Mouse (Mus musculus) heart, embryonic 16.5 days (tissue): ENCODE data around the gene Gm10645. TPM values are rescaled to one million over a fixed set of nuclear protein-coding genes. Genes with fewer than 3 reads are reported as not detected.

Source experiments
- ATAC-seq: fragments of 200-750 bp; cut with Nextera tagmentation; replicated peaks from 2 replicates; pipeline ENCODE4 v1.8.0; 2017; ENCODE audit warnings: moderate number of reproducible peaks; ENCODE audit not compliant: insufficient read depth, low FRiP score; ENCODE audit errors: extremely low read depth
- H3K27ac ChIP-seq: fragments of 300-500 bp; sonication (generic); 2 replicates; pipeline ENCODE4 v1.5.1; 2014; ENCODE audit warnings: mild to moderate bottlenecking, low read length, control low read depth, moderate library complexity
- H3K27me3 ChIP-seq: fragments of 300-500 bp; sonication (generic); 2 replicates; pipeline ENCODE4 v1.6.1; 2014; ENCODE audit warnings: low read length, mixed read lengths; ENCODE audit not compliant: control insufficient read depth, insufficient read depth
- H3K36me3 ChIP-seq: fragments of 300-500 bp; sonication (generic); 2 replicates; pipeline ENCODE4 v1.6.1; 2014; ENCODE audit not compliant: control insufficient read depth, insufficient read depth
- H3K4me1 ChIP-seq: fragments of 300-500 bp; sonication (generic); 2 replicates; pipeline ENCODE4 v1.6.1; 2014; ENCODE audit warnings: low read length, mixed read lengths; ENCODE audit not compliant: control insufficient read depth, insufficient read depth
- H3K4me2 ChIP-seq: fragments of 300-500 bp; sonication (generic); 2 replicates; pipeline ENCODE4 v1.6.1; 2014; ENCODE audit warnings: low read depth, mild to moderate bottlenecking, control low read depth, low read length
- H3K4me3 ChIP-seq: fragments of 300-500 bp; sonication (generic); 2 replicates; pipeline ENCODE4 v1.5.1; 2014; ENCODE audit warnings: mild to moderate bottlenecking, control low read depth, low read length
- H3K9ac ChIP-seq: fragments of 300-500 bp; sonication (generic); 2 replicates; pipeline ENCODE4 v1.6.1; 2014; ENCODE audit warnings: low read length, control low read depth
- H3K9me3 ChIP-seq: fragments of 300-500 bp; sonication (generic); replicated peaks from 2 replicates; pipeline ENCODE4 v1.6.1; 2016; ENCODE audit warnings: low read length; ENCODE audit not compliant: control insufficient read depth
- WGBS: fragments of 180-500 bp; shearing (Covaris S2); extraction: QIAGEN DNeasy Blood & Tissue Kit; methylation state at CpG from one replicate; pipeline ENCODE4 v1.1.7; 2014; 5-methylcytosine and 5-hydroxymethylcytosine counted together
- polyA plus RNA-seq: library from polyadenylated mRNA; unstranded; fragments of >200 nt; fragmentation: Nextera tagmentation; extraction: Ambion mirVana; gene quantifications from 2 replicates; pipeline ENCODE4 v1.2.1, GENCODE M21; 2015

Gm10645 gene
- polyA plus RNA-seq, 1 experiment from 2014 or later, result 0.58 TPM

DNA sequence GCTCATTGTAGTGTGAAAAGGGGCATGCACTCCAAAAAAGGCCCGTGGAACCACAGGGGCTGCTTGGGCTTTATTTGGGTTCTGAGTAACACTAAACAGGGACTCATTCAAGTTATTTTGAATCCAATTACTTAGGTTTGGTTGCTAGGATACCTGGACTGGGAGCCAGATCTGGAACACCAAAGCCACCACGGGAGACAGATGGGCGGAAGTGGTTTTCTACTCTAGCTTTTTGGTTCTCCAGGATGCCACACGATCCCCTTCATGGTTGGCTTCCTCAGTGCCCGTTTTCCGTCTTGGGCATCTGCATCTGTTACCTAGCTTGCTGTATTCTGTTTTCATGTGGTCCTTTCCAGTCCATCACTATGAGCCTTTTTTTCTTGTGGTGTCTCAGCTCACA, 30.1 kb upstream of the Gm10645 start:
- H3K27ac ChIP-seq, result no peak overlapping the region
- no peaks in the 10 kb centered on the region for H3K27me3 ChIP-seq
- no peak overlapping the region for H3K9ac ChIP-seq
- H3K4me2 ChIP-seq, result no peak overlapping the region
- H3K4me1 ChIP-seq, result peaks cover 16% of the 10 kb centered on the region
- H3K9me3 ChIP-seq, result no peaks in the 10 kb centered on the region
- no peaks in the 10 kb centered on the region for H3K36me3 ChIP-seq
- 77% methylated on average over 6 of the region's 6 CpGs for WGBS
- no peak for ATAC-seq
- no peak overlapping the region for H3K4me3 ChIP-seq

DNA sequence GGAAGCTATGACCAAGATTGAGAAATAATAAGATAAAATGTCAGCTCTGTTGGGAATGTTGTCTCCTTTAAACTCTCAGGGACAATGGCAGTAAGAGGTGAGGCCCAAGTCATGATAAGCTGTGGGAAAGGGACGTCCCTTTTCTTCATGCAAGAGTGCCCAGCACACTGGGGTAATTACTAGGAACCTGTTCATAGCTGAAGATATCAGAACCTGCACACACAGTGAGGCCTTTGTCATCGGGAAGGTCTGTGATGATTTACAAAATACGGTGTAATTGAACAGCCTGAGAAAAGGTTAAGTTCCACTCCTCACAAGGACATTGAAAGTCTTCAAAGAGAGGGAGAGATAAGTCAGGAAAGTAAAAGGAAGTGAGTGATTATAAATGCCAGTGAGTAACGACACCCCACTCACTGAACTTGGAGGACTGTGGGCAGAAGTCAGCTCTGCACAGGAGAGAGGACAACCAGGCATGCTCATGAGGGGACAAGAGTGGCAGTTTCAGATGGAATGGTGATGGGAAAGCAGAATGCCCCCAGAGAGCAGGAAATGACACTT, 23.6 kb upstream of the Gm10645 start:
- no peak overlapping the region for H3K4me3 ChIP-seq
- no peak for ATAC-seq
- no peak overlapping the region for H3K4me2 ChIP-seq
- WGBS, result 55% methylated on average over 4 of the region's 4 CpGs
- no peaks in the 10 kb centered on the region for H3K36me3 ChIP-seq
- H3K27me3 ChIP-seq, result no peaks in the 10 kb centered on the region
- H3K9ac ChIP-seq, result no peak overlapping the region
- H3K27ac ChIP-seq, result no peak overlapping the region
- peaks cover 3% of the 10 kb centered on the region; the same call in 1 of the 2 replicates for H3K4me1 ChIP-seq
- H3K9me3 ChIP-seq, result no peaks in the 10 kb centered on the region

DNA sequence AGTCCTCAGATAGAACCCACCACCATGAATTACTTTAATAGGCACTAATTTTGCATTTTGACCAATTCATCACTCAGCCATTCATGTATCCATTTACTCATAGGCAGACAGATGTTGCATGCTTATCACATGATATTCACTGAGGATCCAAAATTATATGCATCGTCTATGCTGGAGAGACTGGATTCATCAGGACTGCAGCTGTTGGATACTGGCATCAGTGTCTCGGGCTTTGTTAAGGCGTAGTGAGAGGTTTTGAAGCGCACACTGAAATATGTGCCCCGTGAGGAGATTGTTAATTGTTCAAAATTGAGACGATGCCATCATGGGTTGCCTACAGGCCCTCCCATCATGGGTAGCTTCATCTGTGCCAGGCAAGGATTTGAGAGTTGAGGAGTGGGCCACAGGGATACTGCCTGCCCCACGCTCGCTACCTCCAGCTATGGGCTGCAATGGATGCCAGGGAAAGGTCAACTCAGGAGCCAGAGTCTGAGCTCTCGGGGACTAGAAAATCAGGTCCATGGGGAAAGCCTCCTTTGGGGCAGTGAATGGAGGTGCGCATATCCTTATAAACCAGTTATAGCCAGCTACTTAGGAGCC, 21.5 kb upstream of the Gm10645 start:
- Histone ChIP-seq H3K9me3 (no peaks in the 10 kb centered on the region), H3K9ac (no peak overlapping the region), H3K27me3 (no peaks in the 10 kb centered on the region), H3K36me3 (no peaks in the 10 kb centered on the region), H3K4me3 (no peak overlapping the region), H3K4me1 (peaks cover 3% of the 10 kb centered on the region; the same call in 1 of the 2 replicates), H3K27ac (no peak overlapping the region), H3K4me2 (no peak overlapping the region)
- 93% methylated on average over 10 of the region's 10 CpGs for WGBS
- no peak for ATAC-seq

DNA sequence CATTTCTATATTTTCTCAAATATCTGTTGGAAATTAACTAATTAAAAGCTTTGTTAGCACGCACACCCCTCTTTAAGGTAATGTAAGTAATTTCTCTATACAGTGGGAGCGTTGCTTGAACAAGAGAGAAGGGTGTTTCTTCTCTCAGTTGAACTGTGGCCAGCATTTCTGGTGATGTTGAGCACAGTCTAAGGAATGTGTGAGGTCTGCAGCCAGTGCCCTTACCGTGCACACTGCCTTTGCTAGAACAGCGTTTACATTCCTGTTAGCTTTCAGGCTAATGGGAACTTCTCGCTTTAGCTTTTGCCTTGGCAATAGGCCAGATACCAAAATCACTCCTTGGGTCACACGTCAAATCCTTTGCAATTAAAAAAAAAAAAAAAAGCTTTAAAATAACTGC, 20.4 kb upstream of the Gm10645 start:
- H3K27me3 ChIP-seq, result no peaks in the 10 kb centered on the region
- no peak overlapping the region for H3K9ac ChIP-seq
- ATAC-seq, result no peak
- no peak overlapping the region for H3K4me3 ChIP-seq
- H3K27ac ChIP-seq, result no peak overlapping the region
- no peak overlapping the region for H3K4me2 ChIP-seq
- no peaks in the 10 kb centered on the region for H3K9me3 ChIP-seq
- peaks cover 3% of the 10 kb centered on the region; the same call in 1 of the 2 replicates for H3K4me1 ChIP-seq
- 29% methylated on average over 6 of the region's 6 CpGs for WGBS
- no peaks in the 10 kb centered on the region for H3K36me3 ChIP-seq

DNA sequence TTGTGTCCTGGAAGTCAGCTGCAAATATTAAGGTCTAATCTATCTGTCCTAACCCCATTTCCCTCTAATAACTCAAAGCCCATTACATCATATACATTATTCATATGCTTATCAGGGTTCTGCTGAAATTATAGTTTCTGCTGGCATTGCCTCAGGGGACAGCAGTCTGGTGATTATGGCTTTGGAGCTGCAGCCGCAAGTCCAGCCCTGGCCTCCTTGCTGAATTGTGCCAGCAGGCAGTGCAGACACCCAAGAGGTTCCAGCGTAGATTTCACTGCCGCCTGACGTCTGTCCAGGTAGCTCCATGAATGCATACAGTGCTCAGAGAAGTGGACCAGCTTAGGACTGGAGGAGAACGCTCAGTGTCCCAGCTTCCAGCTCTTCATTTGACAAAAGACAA, 16.8 kb upstream of the Gm10645 start:
- WGBS, result 77% methylated on average over 5 of the region's 5 CpGs
- ATAC-seq, result no peak
- H3K27me3 ChIP-seq, result no peaks in the 10 kb centered on the region
- no peak overlapping the region for H3K4me2 ChIP-seq
- no peak overlapping the region for H3K27ac ChIP-seq
- no peaks in the 10 kb centered on the region for H3K9me3 ChIP-seq
- H3K36me3 ChIP-seq, result no peaks in the 10 kb centered on the region
- no peak overlapping the region for H3K4me3 ChIP-seq
- peaks cover 11% of the 10 kb centered on the region; the same call in 1 of the 2 replicates for H3K4me1 ChIP-seq
- no peak overlapping the region for H3K9ac ChIP-seq

DNA sequence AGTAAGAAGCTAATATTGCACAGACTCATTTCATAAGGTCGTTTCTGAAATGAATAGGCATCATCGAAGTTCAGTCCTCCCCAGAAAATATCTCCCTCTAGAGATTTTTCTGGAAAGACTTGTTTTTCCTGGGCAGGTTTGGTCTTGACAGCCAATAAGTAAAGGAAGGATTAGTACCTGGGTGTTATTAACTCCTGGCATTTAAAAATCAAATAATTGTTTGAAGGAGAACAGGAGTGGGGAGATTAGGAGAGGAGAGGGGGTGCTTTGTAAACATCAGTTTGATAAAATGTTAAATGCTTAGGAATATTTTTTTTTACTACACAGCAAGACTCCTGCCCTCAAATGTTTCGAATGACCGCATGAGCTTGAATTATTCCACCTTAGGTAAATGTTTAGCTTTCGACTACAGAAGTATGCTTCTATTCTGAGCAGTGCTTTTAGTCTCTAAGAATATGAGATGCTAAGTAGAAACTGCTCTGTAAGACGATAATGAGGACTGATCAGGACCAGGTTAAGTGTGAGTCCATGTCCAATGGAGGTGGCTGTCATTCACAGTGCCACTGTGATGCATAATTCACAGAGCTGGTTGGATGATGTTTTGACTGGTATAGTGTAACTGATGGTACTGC, 16.0 kb upstream of the Gm10645 start:
- Histone ChIP-seq H3K4me3 (no peak overlapping the region), H3K9me3 (no peaks in the 10 kb centered on the region), H3K4me1 (peaks cover 12% of the 10 kb centered on the region; the same call in 1 of the 2 replicates), H3K27me3 (no peaks in the 10 kb centered on the region), H3K9ac (no peak overlapping the region), H3K27ac (no peak overlapping the region), H3K36me3 (no peaks in the 10 kb centered on the region), H3K4me2 (no peak overlapping the region)
- WGBS, result 72% methylated on average over 6 of the region's 6 CpGs
- no peak for ATAC-seq

DNA sequence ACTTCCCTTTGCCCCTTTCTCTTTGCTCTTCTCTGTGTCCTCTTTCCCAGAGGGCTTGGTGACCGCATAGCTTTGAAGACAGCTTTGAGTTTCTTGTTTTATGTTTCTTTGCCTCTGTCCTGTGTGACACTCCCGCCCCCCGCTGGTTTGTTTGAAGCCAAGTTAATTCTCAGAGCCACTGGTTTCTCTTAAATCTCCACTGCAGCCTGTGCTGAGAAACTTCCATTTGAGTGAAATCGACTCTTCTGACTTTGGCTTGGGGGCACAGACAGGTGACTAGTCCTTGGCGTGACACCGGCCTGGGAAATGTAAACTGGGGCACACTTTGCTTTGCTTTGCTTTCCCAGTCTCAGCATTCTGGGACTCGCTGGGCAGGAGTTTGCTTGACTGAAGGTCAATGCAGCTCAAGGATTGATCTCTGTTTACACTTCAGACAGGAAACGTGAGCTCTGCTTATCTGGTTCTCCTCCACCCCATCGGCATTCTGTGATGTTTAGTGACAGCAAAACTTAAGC, 12.3 kb upstream of the Gm10645 start:
- 7% methylated on average over 9 of the region's 9 CpGs for WGBS
- H3K9ac ChIP-seq, result no peak overlapping the region
- peak overlapping the region; percentile 33 for H3K4me2 ChIP-seq
- H3K4me1 ChIP-seq, result peaks cover 8% of the 10 kb centered on the region; the same call in 1 of the 2 replicates
- no peak overlapping the region for H3K4me3 ChIP-seq
- no peaks in the 10 kb centered on the region for H3K36me3 ChIP-seq
- H3K9me3 ChIP-seq, result no peaks in the 10 kb centered on the region
- no peaks in the 10 kb centered on the region for H3K27me3 ChIP-seq
- ATAC-seq, result no peak
- no peak overlapping the region for H3K27ac ChIP-seq

DNA sequence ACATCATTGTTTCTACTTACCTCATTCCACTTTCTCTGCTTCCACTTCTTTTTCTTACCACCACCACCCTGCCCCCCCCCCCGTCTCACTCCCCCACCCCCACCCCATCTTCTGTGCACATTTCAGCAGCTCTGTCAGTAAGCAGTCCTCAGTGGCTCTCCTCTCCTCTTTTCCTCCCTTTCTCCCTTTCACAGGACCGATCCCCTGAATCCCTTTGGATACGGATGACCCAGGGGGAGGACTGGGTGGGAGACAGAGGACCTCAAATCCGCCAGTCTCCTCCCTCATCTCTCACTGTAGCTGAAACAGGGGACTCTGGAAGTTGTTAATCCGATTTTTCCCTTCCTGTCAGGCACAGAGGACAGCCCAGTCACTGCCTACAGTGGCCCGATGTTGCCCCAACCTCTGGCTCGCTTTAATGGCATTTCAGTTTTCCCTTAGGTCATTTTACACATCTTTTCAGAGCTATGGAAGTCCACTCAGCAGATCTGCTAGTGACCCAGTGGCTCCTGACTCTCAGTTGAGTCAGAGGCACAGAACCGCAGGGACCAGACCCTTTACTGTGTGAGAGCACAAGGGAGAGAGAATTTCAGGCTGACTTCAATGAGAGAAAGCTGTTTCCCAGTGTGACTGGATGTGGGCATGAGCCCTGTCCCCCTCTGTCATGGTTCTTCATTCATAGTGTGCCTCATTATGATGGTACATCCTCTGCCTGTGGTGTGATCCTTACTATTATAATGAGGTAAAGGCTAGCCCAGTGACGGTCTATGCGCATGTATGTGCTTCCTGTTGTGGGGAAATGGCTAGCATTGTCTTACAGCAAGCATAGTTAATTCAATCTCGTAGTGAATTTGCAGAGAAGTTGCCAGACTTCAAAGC, 11.6 kb upstream of the Gm10645 start:
- Histone ChIP-seq H3K27ac (no peak overlapping the region), H3K4me3 (no peak overlapping the region), H3K4me2 (peak overlapping the region; percentile 9; the same call in 1 of the 2 replicates), H3K9ac (no peak overlapping the region), H3K9me3 (no peaks in the 10 kb centered on the region), H3K4me1 (peaks cover 8% of the 10 kb centered on the region; the same call in 1 of the 2 replicates), H3K36me3 (no peaks in the 10 kb centered on the region), H3K27me3 (no peaks in the 10 kb centered on the region)
- no peak for ATAC-seq
- 26% methylated on average over 11 of the region's 11 CpGs for WGBS
